Mouse (Mus musculus): Measurements from ENCODE around the gene Cabp7.
A peak's percentile ranks its signal among the peaks of the same experiment; 100 is the strongest.

Cabp7 gene

DNA sequence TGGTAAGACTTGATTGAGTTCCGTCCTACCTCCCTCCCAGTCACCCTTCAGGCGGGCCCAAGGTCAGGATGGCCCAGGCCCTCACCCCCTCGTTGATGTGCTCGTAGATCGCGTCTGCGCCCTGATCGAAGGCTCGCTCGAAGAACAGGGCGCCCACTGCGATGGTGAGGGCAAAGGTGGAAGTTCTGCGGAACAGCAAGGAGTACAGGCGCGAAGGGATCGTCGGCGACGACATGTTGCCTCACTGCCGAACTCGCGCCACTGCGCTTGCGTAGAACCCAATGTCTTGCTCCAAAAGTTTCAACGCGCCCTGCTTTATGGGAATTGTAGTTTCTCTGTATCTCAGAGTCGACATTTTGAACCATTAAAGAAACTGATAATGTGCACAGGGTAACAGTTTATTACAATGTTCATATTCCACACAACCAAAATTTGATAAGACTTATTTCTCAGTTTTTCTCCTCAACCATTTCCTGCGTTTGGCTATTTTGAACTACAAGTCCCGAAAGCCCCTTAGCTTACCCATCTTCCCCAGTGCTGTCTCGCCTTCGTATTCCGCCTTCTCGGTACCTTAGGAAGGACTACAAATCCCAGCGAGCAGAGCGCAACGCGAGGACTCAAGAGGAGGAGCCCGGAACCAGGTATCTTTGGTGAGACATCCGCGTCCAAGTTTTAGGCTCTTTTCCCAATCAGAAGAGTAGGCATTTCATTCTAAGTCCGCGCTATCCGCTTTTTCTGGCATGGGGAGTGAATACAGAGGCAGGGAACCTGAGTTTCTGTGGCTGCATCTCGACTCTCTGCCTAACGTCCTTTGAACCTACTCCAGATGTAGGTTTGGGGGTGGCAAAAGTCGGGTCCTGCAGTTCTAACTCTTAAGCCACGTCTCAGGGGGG is 42.3 kb downstream of the Cabp7 start, which contains the start of the genes Uqcr10 and Zmat5:
TSS of gene Uqcr10 (minus strand) at position 271 of the 893 bp plus-strand sequence.
TSS of gene Zmat5 (plus strand) at position 607 of the 893 bp plus-strand sequence.
- DNase-seq (ENCODE audit: low spot score in 2 of 2) = peak; percentile 85 to 90

DNA sequence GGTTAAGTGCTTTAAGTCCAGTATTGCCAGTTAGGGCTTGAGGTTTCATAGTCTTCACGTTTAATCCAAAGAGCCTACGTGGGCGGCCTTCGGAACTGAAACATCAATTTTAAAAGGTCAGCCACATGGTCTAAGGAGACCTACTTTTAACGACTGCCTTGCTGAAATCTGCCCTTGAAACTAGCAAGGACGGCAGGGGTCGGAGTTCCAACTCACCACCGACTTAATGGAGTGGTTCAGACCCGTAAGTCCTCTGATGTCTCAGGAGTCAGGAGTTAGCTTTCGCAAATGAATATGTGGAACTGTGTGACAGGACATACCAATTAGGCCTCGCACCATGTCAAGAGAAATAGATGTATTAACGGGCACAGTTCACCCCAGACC is 42.9 kb downstream of the Cabp7 start:
- DNase-seq (ENCODE audit: low spot score in 2 of 2) = no peak

DNA sequence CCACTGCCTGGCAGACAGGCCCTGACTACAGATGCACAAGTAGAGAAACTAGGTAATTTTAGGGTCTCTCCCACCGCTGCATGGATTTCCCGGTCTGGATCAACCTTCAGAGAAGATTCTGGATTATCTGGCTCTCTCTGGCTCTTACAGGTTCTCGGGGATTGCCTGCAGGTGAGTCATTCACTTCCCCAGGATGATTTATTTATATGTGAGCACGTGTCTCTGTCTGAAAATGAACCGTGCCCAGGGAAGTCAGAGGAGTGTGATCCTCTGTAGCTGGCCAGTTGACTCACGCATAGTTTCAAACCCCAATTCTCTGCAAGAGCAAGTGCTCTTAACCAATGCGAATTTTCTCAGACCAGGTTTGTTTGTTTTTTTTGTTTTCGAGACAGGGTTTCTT is 45.9 kb downstream of the Cabp7 start:
- DNase-seq (ENCODE audit: low spot score in 2 of 2) = no peak

DNA sequence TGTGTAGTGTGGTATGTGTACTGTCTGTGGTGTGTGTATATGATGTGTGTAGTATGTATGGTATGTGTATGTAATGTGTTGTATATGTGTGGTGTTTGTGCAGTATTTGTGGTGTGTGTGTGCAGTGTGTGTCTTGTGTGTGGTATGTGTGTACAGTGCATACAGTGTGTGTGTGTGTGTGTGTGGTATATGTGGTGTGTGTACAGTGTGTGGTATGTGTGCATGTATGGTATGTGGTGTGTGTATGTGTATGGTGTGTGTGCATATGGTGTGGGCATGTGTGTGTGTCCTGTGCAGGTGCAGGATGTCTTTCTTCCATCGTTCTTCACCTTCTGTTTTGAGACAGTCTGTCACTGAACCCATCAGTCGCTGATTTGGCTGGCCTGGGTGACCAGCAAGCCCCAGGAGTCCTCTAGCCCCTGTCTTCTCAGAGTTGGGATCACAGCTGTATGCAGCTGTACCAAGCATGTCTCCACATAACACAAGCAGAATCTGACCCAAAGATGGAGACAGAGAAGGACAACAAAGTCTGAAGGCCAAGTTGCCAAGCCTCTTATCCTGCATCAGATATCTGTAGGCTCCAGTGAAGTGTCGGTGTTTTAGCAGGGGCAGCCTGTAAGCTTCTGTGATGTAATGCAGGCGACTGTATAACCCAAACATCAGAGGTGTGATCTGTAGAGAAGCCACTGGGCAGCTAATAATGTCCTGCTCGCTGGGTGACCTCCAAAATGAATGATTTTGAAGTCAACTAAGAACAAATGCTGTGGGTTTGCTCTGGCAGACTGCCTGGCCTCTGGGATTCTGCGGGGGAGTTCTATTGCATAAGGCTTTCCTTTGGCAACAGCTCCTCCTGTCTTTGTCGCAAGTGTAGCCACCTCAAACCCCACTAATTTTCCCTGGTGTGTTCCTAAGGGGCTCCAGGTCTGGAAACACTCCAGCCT is 49.3 kb downstream of the Cabp7 start:
- peak; percentile 57 to 80 for DNase-seq (ENCODE audit: low spot score in 2 of 2)

DNA sequence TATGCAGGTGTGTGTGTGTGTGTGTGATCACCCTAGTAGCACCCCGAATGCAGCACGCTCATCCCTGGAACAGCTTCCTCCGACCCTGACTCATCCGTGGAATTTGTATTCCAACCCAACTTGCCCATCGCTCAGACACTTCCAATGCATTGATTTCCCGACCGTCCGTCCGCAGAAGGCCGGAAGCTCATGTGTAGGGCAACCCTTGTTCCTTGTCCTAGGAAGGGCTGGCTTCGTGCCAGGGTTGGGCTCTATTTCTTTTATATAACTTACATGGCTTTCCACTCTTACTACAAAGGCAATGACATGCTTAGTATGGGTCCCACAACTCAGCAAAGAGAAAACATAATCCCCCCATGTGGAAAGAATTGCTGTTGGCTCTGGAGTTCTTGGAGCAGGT is 54.4 kb downstream of the Cabp7 start:
- DNase-seq (ENCODE audit: low spot score in 2 of 2) = no peak

DNA sequence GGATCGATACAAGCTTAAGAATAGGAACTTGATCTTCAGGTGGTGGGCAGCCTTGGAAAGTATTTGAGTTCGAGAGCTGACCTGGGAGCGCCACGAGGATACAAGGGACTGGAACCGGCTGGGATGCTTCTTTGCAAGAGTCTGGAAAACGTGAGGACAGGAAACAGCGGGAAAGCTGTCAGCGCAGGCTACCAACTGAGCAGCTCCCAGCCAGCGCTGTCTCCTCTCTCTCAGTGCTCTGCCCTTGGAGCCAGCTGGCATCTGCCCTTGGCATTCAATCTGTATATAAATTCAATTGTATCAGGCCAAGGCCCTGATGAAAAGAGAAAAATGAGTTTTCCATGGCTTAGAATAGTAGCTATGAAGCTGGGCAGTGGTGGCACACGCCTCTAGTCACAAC is 55.4 kb downstream of the Cabp7 start:
- no peak for DNase-seq (ENCODE audit: low spot score in 2 of 2)

DNA sequence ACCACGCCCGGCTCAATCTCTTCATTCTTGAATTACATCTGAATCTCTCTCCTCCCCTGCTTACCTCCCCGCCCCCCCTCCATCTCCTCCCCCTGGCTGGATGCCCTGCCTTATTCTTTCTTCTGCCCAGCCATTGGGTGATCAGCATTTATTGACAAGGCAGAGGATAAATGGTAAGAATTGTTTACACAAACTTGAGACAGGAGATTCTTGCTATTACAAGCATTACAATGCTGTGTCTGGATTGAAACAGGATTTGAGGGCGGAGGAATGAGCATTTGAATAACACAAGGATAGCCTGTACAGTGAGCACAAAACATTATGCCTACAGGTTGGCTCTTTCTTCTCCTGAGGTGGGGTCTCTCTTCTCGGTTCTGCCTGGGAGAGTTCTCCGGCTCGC is 56.2 kb downstream of the Cabp7 start:
- no peak for DNase-seq (ENCODE audit: low spot score in 2 of 2)

DNA sequence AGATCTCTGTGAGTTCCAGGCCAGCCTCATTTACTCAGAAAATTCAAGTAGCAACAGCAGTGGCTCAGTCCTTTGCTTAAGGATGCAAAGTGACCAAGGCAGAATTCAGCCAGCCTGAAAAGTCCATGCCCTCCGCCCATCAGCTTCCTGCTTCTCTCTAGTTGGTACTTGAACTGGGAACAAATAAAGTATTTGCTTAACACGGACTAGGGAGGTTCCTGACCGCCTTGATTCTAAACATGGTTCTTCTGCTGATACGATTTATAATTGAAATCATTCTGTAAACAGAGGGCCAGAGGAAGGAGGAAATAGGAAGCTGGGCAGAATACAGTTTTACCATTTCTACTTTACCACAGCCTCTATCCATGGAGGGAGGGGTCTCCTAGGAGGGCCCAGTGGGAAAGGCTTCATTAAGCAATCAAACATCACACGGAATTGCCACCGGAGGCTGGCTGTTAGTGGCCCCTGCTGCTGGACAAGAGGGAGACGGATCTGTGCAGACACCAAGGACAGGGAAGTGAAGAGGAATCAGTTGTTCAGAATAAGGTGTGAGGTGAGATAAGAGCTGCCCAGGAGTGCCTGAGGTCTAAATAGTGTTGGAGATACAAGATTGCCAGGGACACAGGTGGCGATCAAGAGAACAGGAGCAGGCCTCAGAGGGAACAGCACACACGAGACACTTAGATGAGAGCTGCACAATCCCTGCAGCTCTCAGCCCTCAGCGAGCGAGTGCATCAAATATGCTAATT is 57.8 kb downstream of the Cabp7 start:
- no peak for DNase-seq (ENCODE audit: low spot score in 2 of 2)

DNA sequence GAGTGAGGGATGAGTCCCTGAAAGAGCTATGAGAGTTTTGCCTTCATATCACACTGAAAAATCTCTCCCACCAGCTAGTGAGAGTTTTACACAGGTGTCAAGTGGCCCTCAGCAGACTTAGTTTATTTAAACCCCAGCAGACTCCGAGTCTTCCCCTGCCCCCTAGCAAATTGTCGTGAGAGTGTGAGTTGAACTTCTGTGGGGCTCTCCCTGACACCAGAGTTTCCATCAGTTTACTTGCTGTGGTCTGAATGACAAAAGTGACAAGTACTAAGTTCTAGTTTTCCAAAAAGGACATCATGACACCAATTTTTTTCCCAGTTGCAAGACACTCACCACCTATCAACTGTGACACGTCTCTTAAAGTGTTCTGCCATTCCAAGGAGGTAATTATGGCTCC is 58.7 kb downstream of the Cabp7 start:
- DNase-seq (ENCODE audit: low spot score in 2 of 2) = no peak

DNA sequence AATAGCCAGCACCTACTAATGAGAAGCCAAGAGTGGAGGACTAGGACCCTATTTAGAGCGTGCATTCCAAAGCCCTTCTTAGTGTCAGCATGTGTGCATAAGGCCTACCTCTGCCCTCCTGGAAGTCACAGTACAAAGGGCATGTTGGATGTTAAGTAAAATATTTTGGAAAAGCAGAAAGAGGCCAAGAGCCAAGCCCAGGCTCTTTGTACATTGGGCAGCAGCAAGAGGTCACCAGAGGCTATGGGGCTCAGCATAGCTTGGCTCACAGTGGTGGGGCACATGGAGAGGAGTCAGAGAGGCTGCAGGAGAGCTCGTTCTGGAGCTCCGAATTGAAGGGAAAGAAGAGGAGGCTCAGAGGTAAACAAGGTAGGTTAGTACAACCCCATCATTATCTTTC is 59.6 kb downstream of the Cabp7 start:
- no peak for DNase-seq (ENCODE audit: low spot score in 2 of 2)

All from urinary bladder, postnatal 4 days (tissue).